Mouse (Mus musculus): Measurements from ENCODE around the gene Ncapg. TPM values are rescaled to one million over a fixed set of nuclear protein-coding genes. Genes with fewer than 3 reads are reported as not detected.

The Ncapg gene
- total and polyA plus RNA-seq, 3 experiments: 58.9 to 95.5 (median 69.6) TPM

DNA sequence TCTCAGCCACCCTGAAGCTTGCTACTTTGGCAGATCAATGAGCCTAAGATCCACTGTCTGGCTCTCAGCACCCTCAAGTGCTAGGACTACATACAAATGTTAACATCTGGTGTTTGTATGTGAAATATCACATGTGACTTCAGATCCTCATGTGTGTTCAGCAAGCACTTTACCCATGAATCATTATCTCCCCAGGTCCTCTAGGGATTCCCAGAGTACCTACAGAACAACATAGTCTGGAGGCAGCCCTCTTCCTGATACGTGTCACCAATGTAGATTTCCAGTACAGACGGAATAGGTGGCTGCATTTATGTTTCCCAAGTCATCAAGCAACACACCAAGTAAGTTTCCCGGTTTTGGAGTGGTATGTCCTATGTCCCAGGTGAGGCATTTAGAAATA, 888 bp upstream of the Ncapg start:
- DNase-seq (ENCODE audit: extremely low read depth): no peak
- in situ Hi-C loops (cut with MboI; ENCODE audit: low pct_ligation_motif_present, low pct_unique_long_range_greater_than_20kb, low sequenced_read_pairs) (loop anchor here (5.0 to 10.0 kb wide), 2 partner anchors 137 to 194 kb away; no protein-coding TSS in a partner anchor), dilution Hi-C loops (cut with MboI; ENCODE audit: extremely low pct_ligation_motif_present, extremely low pct_unique_long_range_greater_than_20kb, low sequenced_read_pairs) (no loop called here)
- peaks cover 0 to 14% of the 10 kb centered on the region in 2 experiments; a peak in 1 of 4 replicates for H3K4me1 ChIP-seq (ENCODE audit: control insufficient read depth in 1 of 2, insufficient read depth in 2 of 2)
- H3K36me3 ChIP-seq (replicated peaks in 1 of 2; ENCODE audit: control insufficient read depth in 1 of 2, insufficient read depth in 1 of 2, low read length in 1 of 2): peaks cover 0 to 8% of the 10 kb centered on the region in 2 experiments
- peak overlapping the region; percentile 92 for H3K9ac ChIP-seq (ENCODE audit: insufficient read depth, low read depth)
- H3K27ac ChIP-seq (ENCODE audit: insufficient read depth, low read depth): no peak overlapping the region
- H3K4me2 ChIP-seq (ENCODE audit: insufficient read depth, low read depth, poor library complexity, severe bottlenecking): peak overlapping the region; percentile 98
- H3K9me3 ChIP-seq (replicated peaks; ENCODE audit: low read length): no peaks in the 10 kb centered on the region
- peaks cover 22% of the 10 kb centered on the region for H3K79me2 ChIP-seq (replicated peaks; ENCODE audit: control insufficient read depth, extremely low read depth, insufficient read depth, poor library complexity, severe bottlenecking)
- TF ChIP-seq SIN3A (IDR thresholded peaks at IDR 0.05; ENCODE audit: low read length) (0 out of 2 replicates have a peak, but pooled peaks have one; percentile 11), E2F4 (IDR thresholded peaks at IDR 0.05; ENCODE audit: insufficient replicate concordance, low read depth, low read length) (no peak), MAZ (IDR thresholded peaks at IDR 0.05; ENCODE audit: low read depth, low read length) (0 out of 2 replicates have a peak, but pooled peaks have one; percentile 6), BHLHE40 (IDR thresholded peaks at IDR 0.05; ENCODE audit: low read depth, low read length) (0 out of 2 replicates have a peak, but pooled peaks have one; percentile 5)
- H3K4me3 ChIP-seq (replicated peaks in 1 of 3; ENCODE audit: low read depth in 2 of 3, low read length in 2 of 3, poor library complexity in 1 of 3): peak overlapping the region; percentile 87 to 90 (median 89)
- H3K27me3 ChIP-seq (replicated peaks): no peaks in the 10 kb centered on the region

DNA sequence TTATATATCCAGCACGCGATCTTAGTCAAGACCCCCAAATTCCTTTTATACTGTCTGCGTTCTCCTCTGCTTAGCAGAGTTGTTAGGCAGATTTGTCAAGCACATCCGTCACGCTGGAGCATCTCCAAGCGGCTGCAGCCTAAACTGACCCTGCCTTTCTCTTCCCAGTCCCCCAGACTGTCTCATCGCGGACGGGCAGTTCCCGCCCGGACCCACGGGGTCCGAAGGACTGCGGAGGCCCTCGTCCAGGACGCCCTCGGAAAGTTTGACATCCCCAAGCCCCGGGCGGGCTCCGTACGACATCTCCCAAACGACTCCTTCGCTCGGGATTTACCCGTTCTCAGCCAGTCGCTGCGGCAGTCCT, 503 bp upstream of the Ncapg start:
- no peak for DNase-seq (ENCODE audit: extremely low read depth)
- Histone ChIP-seq H3K79me2 (replicated peaks; ENCODE audit: control insufficient read depth, extremely low read depth, insufficient read depth, poor library complexity, severe bottlenecking) (peaks cover 22% of the 10 kb centered on the region), H3K9ac (ENCODE audit: insufficient read depth, low read depth) (peak overlapping the region; percentile 92), H3K9me3 (replicated peaks; ENCODE audit: low read length) (no peaks in the 10 kb centered on the region), H3K27me3 (replicated peaks) (no peaks in the 10 kb centered on the region), H3K36me3 (replicated peaks in 1 of 2; ENCODE audit: control insufficient read depth in 1 of 2, insufficient read depth in 1 of 2, low read length in 1 of 2) (peaks cover 0 to 8% of the 10 kb centered on the region in 2 experiments), H3K4me3 (replicated peaks in 1 of 3; ENCODE audit: low read depth in 2 of 3, low read length in 2 of 3, poor library complexity in 1 of 3) (peak overlapping the region; percentile 87 to 90 (median 89)), H3K4me1 (ENCODE audit: control insufficient read depth in 1 of 2, insufficient read depth in 2 of 2) (peaks cover 0 to 14% of the 10 kb centered on the region in 2 experiments; a peak in 2 of 4 replicates), H3K27ac (ENCODE audit: insufficient read depth, low read depth) (peak overlapping the region; percentile 51), H3K4me2 (ENCODE audit: insufficient read depth, low read depth, poor library complexity, severe bottlenecking) (peak overlapping the region; percentile 98)
- TF ChIP-seq MAZ (IDR thresholded peaks at IDR 0.05; ENCODE audit: low read depth, low read length) (no peak), MXI1 (IDR thresholded peaks at IDR 0.05; ENCODE audit: low read depth, low read length) (no peak), BHLHE40 (IDR thresholded peaks at IDR 0.05; ENCODE audit: low read depth, low read length) (no peak), SMC3 (IDR thresholded peaks at IDR 0.05; ENCODE audit: low read depth, low read length) (no peak), EP300 (IDR thresholded peaks at IDR 0.05; ENCODE audit: low read length) (no peak), RAD21 (IDR thresholded peaks at IDR 0.05; ENCODE audit: low read depth, low read length) (no peak), NRF1 (IDR thresholded peaks at IDR 0.05; ENCODE audit: low read depth, low read length) (no peak), MAX (IDR thresholded peaks at IDR 0.05; ENCODE audit: low read length) (no peak; the same call in 1 of the 2 replicates), CHD2 (IDR thresholded peaks at IDR 0.05; ENCODE audit: low read length) (no peak), GABPA (IDR thresholded peaks at IDR 0.05; ENCODE audit: insufficient replicate concordance, low read depth, low read length) (no peak), USF1 (IDR thresholded peaks at IDR 0.05; ENCODE audit: low read depth, low read length) (no peak), USF2 (conservative IDR thresholded peaks at IDR 0.05; ENCODE audit: low read depth, low read length) (no peak), HCFC1 (IDR thresholded peaks at IDR 0.05; ENCODE audit: low read depth, low read length) (no peak), ZNF384 (IDR thresholded peaks at IDR 0.05; ENCODE audit: low read depth, low read length) (no peak), POLR2A (IDR thresholded peaks at IDR 0.05; ENCODE audit: low read depth, low read length) (no peak), SIN3A (IDR thresholded peaks at IDR 0.05; ENCODE audit: low read length) (no peak)
- dilution Hi-C loops (cut with MboI; ENCODE audit: extremely low pct_ligation_motif_present, extremely low pct_unique_long_range_greater_than_20kb, low sequenced_read_pairs) (no loop called here), in situ Hi-C loops (cut with MboI; ENCODE audit: low pct_ligation_motif_present, low pct_unique_long_range_greater_than_20kb, low sequenced_read_pairs) (loop anchor here (5.0 to 10.0 kb wide), 2 partner anchors 137 to 194 kb away; no protein-coding TSS in a partner anchor)

Data from CH12.LX (cell line).